In the genomic region with DNA sequence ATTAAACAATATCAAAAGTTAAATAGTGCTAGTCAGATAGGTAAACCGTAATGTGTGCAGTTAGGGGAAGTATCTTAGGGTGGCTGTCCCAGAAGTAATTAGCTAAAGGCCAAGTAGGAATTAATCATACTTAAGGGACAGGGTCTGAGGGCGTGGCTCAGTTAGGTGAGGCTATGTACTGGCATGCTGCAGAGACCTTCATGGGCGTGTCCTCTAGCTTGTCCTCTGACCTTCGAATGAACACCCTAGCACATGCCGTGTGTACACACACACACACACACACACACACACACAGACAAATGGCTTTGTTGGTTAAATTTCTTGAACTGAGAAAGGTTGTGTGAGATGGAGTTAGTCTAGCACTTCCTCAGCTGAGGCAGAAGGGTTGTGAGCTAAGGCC, we compare ENCODE assay signal across 21 mouse cellular contexts. TPM values are rescaled to one million over a fixed set of nuclear protein-coding genes. Genes with fewer than 3 reads are reported as not detected.
A peak's percentile ranks its signal among the peaks of the same experiment; 100 is the strongest.
DNase-seq lines count a peak whose midpoint lies in the region; ATAC-seq and TF ChIP-seq lines count a peak whose summit lies in the region.
"Had no signal": no experiment of that assay in that cellular context is flagged by ENCODE, and none has a peak within 500 bp of the region (broad histone marks: within the 10 kb centered on the region; RNA-seq: fewer than 3 reads in every experiment).

No protein-coding gene starts in this region.

- H3K36me3 ChIP-seq in heart, embryonic 13.5 days: no peaks in the 10 kb centered on the region
- no peaks in the 10 kb centered on the region for H3K36me3 ChIP-seq in heart, adult 2 months (ENCODE audit: control insufficient read depth, insufficient read depth, low read length)
- peaks cover 6% of the 10 kb centered on the region for H3K36me3 ChIP-seq in megakaryocyte, embryonic 14.5 days (replicated peaks; ENCODE audit: low read length)
- no peaks in the 10 kb centered on the region for H3K36me3 ChIP-seq in liver, embryonic 14.5 days (replicated peaks; ENCODE audit: control insufficient read depth, insufficient read depth, low read depth)
- H3K36me3 ChIP-seq in stomach, postnatal 0 days (ENCODE audit: control insufficient read depth, insufficient read depth, low read length): no peaks in the 10 kb centered on the region
- H3K36me3 ChIP-seq: forebrain, embryonic 10.5 days; hindbrain, embryonic 13.5 days had no signal

- H3K79me2 ChIP-seq in heart, adult 2 months (replicated peaks; ENCODE audit: control insufficient read depth, insufficient read depth, low read length): no peaks in the 10 kb centered on the region

- no peak for TF ChIP-seq CTCF in heart, adult 2 months (IDR thresholded peaks at IDR 0.05)
- no peak for TF ChIP-seq CTCF in liver, embryonic 14.5 days (IDR thresholded peaks at IDR 0.05; ENCODE audit: low read depth)
- no peak for TF ChIP-seq CTCF in stomach, postnatal 0 days (IDR thresholded peaks at IDR 0.05; ENCODE audit: low read depth)

- peaks cover 28% of the 10 kb centered on the region for H3K27me3 ChIP-seq in heart, embryonic 13.5 days (replicated peaks)
- no peaks in the 10 kb centered on the region for H3K27me3 ChIP-seq in heart, adult 2 months (ENCODE audit: control insufficient read depth, insufficient read depth, low read length)
- no peaks in the 10 kb centered on the region for H3K27me3 ChIP-seq in megakaryocyte, embryonic 14.5 days (replicated peaks)
- H3K27me3 ChIP-seq in liver, embryonic 14.5 days (ENCODE audit: control insufficient read depth, insufficient read depth, low read length): no peaks in the 10 kb centered on the region
- H3K27me3 ChIP-seq in stomach, postnatal 0 days (ENCODE audit: control insufficient read depth, insufficient read depth, low read length): no peaks in the 10 kb centered on the region

- intact Hi-C loops in heart, adult 2 months (cut with DNase I): no loop called here

- no peak for TF ChIP-seq EP300 in heart, adult 2 months (IDR thresholded peaks at IDR 0.05; ENCODE audit: insufficient read depth, low read depth, low read length)
- no peak for TF ChIP-seq EP300 in liver, embryonic 14.5 days (IDR thresholded peaks at IDR 0.05; ENCODE audit: low read depth)
- TF ChIP-seq EP300 in stomach, postnatal 0 days (optimal IDR thresholded peaks at IDR 0.05): no peak

- H3K4me1 ChIP-seq in heart, embryonic 13.5 days: peaks cover 18% of the 10 kb centered on the region
- peaks cover 4% of the 10 kb centered on the region for H3K4me1 ChIP-seq in heart, adult 2 months (ENCODE audit: control insufficient read depth, insufficient read depth, low read length)
- H3K4me1 ChIP-seq in megakaryocyte, embryonic 14.5 days: peaks cover 75% of the 10 kb centered on the region
- peaks cover 25 to 47% of the 10 kb centered on the region in 2 experiments for H3K4me1 ChIP-seq in liver, embryonic 14.5 days (replicated peaks; ENCODE audit: control insufficient read depth in 2 of 2, insufficient read depth in 2 of 2, low read length in 1 of 2)
- H3K4me1 ChIP-seq in stomach, postnatal 0 days (replicated peaks; ENCODE audit: control insufficient read depth, insufficient read depth): no peaks in the 10 kb centered on the region

- H3K27ac ChIP-seq in heart, embryonic 13.5 days (replicated peaks): no peak overlapping the region
- H3K27ac ChIP-seq in heart, adult 2 months: no peak overlapping the region
- H3K27ac ChIP-seq in liver, embryonic 14.5 days: peak overlapping the region; percentile 61
- no peak overlapping the region for H3K27ac ChIP-seq in stomach, postnatal 0 days (replicated peaks)
- H3K27ac ChIP-seq: forebrain, embryonic 10.5 days; gastrocnemius, adult 2 months; hindbrain, embryonic 13.5 days; hindbrain, postnatal 0 days had no signal

- H3K4me2 ChIP-seq in heart, embryonic 13.5 days: no peak overlapping the region
- H3K4me2 ChIP-seq in liver, embryonic 14.5 days (ENCODE audit: low read depth): no peak overlapping the region
- no peak overlapping the region for H3K4me2 ChIP-seq in stomach, postnatal 0 days (replicated peaks; ENCODE audit: low read depth)
- H3K4me2 ChIP-seq: hindbrain, embryonic 13.5 days had no signal

- H3K9me3 ChIP-seq in heart, embryonic 13.5 days: no peaks in the 10 kb centered on the region
- H3K9me3 ChIP-seq in megakaryocyte, embryonic 14.5 days: no peaks in the 10 kb centered on the region
- no peaks in the 10 kb centered on the region for H3K9me3 ChIP-seq in liver, embryonic 14.5 days (ENCODE audit: control insufficient read depth, low read length)
- H3K9me3 ChIP-seq in stomach, postnatal 0 days (ENCODE audit: control insufficient read depth, low read length): no peaks in the 10 kb centered on the region
- H3K9me3 ChIP-seq: forebrain, embryonic 10.5 days; hindbrain, embryonic 13.5 days had no signal

- H3K9ac ChIP-seq in heart, embryonic 13.5 days: no peak overlapping the region
- no peak overlapping the region for H3K9ac ChIP-seq in heart, adult 2 months (ENCODE audit: low read depth, low read length)
- no peak overlapping the region for H3K9ac ChIP-seq in liver, embryonic 14.5 days (replicated peaks)
- H3K9ac ChIP-seq in stomach, postnatal 0 days (ENCODE audit: low read length): no peak overlapping the region
- H3K9ac ChIP-seq: hindbrain, embryonic 13.5 days had no signal

- DNase-seq in heart, adult 2 months: no peak
- DNase-seq in liver, embryonic 14.5 days (ENCODE audit: low read depth in 3 of 3, low spot score in 3 of 3): no peak
- DNase-seq in stomach, postnatal 0 days (ENCODE audit: low spot score): peak; percentile 41
- DNase-seq in layer of hippocampus, postnatal 36 days: no peak
- DNase-seq in gastrocnemius, postnatal 10 days: no peak
- DNase-seq: adrenal gland, postnatal 14 days; cerebellum, adult 11-12 months; cerebellum, adult 9-10 months; cerebellum, postnatal 25 days; gastrocnemius, adult 2 months; gastrocnemius, postnatal 36 days; heart, adult 18-20 months; heart, postnatal 10 days had no signal

- no peak for TF ChIP-seq POLR2A in heart, adult 2 months (IDR thresholded peaks at IDR 0.05; ENCODE audit: insufficient read depth, low read depth, low read length)

- WGBS in heart, embryonic 13.5 days: 77% methylated on average over 5 of the region's 5 CpGs
- WGBS in heart, adult 2 months: 94% methylated on average over 5 of the region's 5 CpGs
- 54% methylated on average over 5 of the region's 5 CpGs for WGBS in liver, embryonic 14.5 days (ENCODE audit: insufficient replicate concordance)
- 70% methylated on average over 5 of the region's 5 CpGs for WGBS in stomach, postnatal 0 days

- H3K4me3 ChIP-seq in heart, embryonic 13.5 days: no peak overlapping the region
- no peak overlapping the region for H3K4me3 ChIP-seq in heart, adult 2 months
- H3K4me3 ChIP-seq in megakaryocyte, embryonic 14.5 days (replicated peaks): peak overlapping the region; percentile 21
- H3K4me3 ChIP-seq in liver, embryonic 14.5 days (ENCODE audit: insufficient read depth in 1 of 2, low read depth in 2 of 2, low read length in 2 of 2): no peak overlapping the region
- H3K4me3 ChIP-seq in stomach, postnatal 0 days (ENCODE audit: low read depth, low read length): no peak overlapping the region
- H3K4me3 ChIP-seq: erythroblast, embryonic 14.5 days; forebrain, embryonic 10.5 days; gastrocnemius, adult 2 months; hindbrain, embryonic 13.5 days had no signal

- 0 out of 2 replicates have a peak, but pooled peaks have one; percentile 51 for ATAC-seq in heart, embryonic 13.5 days (ENCODE audit: extremely low read depth, insufficient number of reproducible peaks, low FRiP score, low TSS enrichment)
- no peak for ATAC-seq in megakaryocyte, adult 5-6 weeks (ENCODE audit: poor library complexity, severe bottlenecking)
- ATAC-seq in liver, embryonic 14.5 days (ENCODE audit: insufficient read depth): 0 out of 2 replicates have a peak, but pooled peaks have one; percentile 39
- peak; percentile 82 for ATAC-seq in stomach, postnatal 0 days (ENCODE audit: low FRiP score, low TSS enrichment)
- ATAC-seq: forebrain, embryonic 14.5 days; hindbrain, postnatal 0 days had no signal

RNA-seq across cellular contexts. Expression of gene Pik3cb, which starts 19.5 kb away (rescaled TPM):
- 1.3 and 1.8 TPM in 2 replicates for polyA plus RNA-seq in heart, embryonic 13.5 days (2015; fragmentation: Nextera tagmentation; extraction: Ambion mirVana)
- 10 to 100 TPM in 1 of 2 experiments, 1 to 10 TPM in 1; 10.0 to 10.8 TPM for total RNA-seq in heart, adult 2 months (2021)
- 2.6 and 6.3 TPM in 2 replicates for polyA plus RNA-seq in heart, adult 2 months (2012; rRNA removed)
- 0.82 and 1.8 TPM in 2 replicates for polyA plus RNA-seq in megakaryocyte, embryonic 14.5 days (2012; ENCODE audit: insufficient read depth, low replicate concordance)
- 18.9 and 19.9 TPM in 2 replicates for total RNA-seq in megakaryocyte, adult 5-6 weeks (2015)
- 8.2 and 10.0 TPM in 2 replicates for total RNA-seq in megakaryocyte, adult 5-6 weeks (2017)
- polyA plus RNA-seq in liver, embryonic 14.5 days (2012; rRNA removed): 3.0 and 4.3 TPM in 2 replicates
- polyA plus RNA-seq in liver, embryonic 14.5 days (2014; fragmentation: Nextera tagmentation; extraction: Ambion mirVana): 1.8 and 2.3 TPM in 2 replicates
- 2.6 and 4.0 TPM in 2 replicates for polyA plus RNA-seq in stomach, postnatal 0 days (2015; fragmentation: Nextera tagmentation; extraction: Ambion mirVana)
- total RNA-seq in layer of hippocampus, postnatal 36 days (2021): 10 to 100 TPM; 27.8 to 29.2 TPM
- 1 to 10 TPM; 3.7 to 4.7 TPM for total RNA-seq in gastrocnemius, postnatal 10 days (2021)
